Mouse (Mus musculus) stomach, embryonic 16.5 days (tissue): Measurements from ENCODE around the gene Upb1. TPM values are rescaled to one million over a fixed set of nuclear protein-coding genes. Genes with fewer than 3 reads are reported as not detected.
"Not testable (repeated sequence)": the region's sequence is repeated elsewhere in the genome, so short reads cannot be mapped to it uniquely, and the experiment has no call there.

Source experiments
- ATAC-seq: fragments of 200-750 bp; cut with Nextera tagmentation; 2 replicates; pipeline ENCODE4 v1.8.0; 2017; ENCODE audit warnings: moderate number of reproducible peaks, moderate TSS enrichment; ENCODE audit not compliant: insufficient read depth, low FRiP score
- H3K27ac ChIP-seq: fragments of 300-500 bp; sonication (generic); 2 replicates; pipeline ENCODE4 v1.5.1; 2014; ENCODE audit warnings: low read length
- H3K27me3 ChIP-seq: fragments of 300-500 bp; sonication (generic); 2 replicates; pipeline ENCODE4 v1.6.1; 2014; ENCODE audit warnings: low read length, control low read depth, mixed read lengths; ENCODE audit not compliant: control insufficient read depth, insufficient read depth
- H3K36me3 ChIP-seq: fragments of 300-500 bp; sonication (generic); 2 replicates; pipeline ENCODE4 v1.6.1; 2014; ENCODE audit warnings: low read length; ENCODE audit not compliant: control insufficient read depth, insufficient read depth
- H3K4me1 ChIP-seq: fragments of 300-500 bp; sonication (generic); 2 replicates; pipeline ENCODE4 v1.6.1; 2014; ENCODE audit warnings: low read length, control low read depth, mixed read lengths; ENCODE audit not compliant: control insufficient read depth, insufficient read depth
- H3K4me2 ChIP-seq: fragments of 300-500 bp; sonication (generic); 2 replicates; pipeline ENCODE4 v1.6.1; 2014; ENCODE audit warnings: low read depth, low read length, mixed read lengths
- H3K4me3 ChIP-seq: fragments of 300-500 bp; sonication (generic); replicated peaks from 2 replicates; pipeline ENCODE4 v1.5.1; 2014; ENCODE audit warnings: mild to moderate bottlenecking, low read length
- H3K9ac ChIP-seq: fragments of 300-500 bp; sonication (generic); 2 replicates; pipeline ENCODE4 v1.6.1; 2014; ENCODE audit warnings: low read length
- H3K9me3 ChIP-seq: fragments of 300-500 bp; sonication (generic); replicated peaks from 2 replicates; pipeline ENCODE4 v1.6.1; 2016; ENCODE audit warnings: low read length, control low read depth; ENCODE audit not compliant: control insufficient read depth
- WGBS: fragments of 180-500 bp; shearing (Covaris S2); extraction: QIAGEN DNeasy Blood & Tissue Kit; methylation state at CpG from one replicate; pipeline ENCODE4 v1.1.7; 2014; 5-methylcytosine and 5-hydroxymethylcytosine counted together
- polyA plus RNA-seq: library from polyadenylated mRNA; unstranded; fragments of >200 nt; fragmentation: Nextera tagmentation; extraction: Ambion mirVana; gene quantifications from 2 replicates; pipeline ENCODE4 v1.2.1, GENCODE M21; 2015

Gene Upb1
- polyA plus RNA-seq, 1 experiment from 2014 or later: 4.3 TPM

DNA sequence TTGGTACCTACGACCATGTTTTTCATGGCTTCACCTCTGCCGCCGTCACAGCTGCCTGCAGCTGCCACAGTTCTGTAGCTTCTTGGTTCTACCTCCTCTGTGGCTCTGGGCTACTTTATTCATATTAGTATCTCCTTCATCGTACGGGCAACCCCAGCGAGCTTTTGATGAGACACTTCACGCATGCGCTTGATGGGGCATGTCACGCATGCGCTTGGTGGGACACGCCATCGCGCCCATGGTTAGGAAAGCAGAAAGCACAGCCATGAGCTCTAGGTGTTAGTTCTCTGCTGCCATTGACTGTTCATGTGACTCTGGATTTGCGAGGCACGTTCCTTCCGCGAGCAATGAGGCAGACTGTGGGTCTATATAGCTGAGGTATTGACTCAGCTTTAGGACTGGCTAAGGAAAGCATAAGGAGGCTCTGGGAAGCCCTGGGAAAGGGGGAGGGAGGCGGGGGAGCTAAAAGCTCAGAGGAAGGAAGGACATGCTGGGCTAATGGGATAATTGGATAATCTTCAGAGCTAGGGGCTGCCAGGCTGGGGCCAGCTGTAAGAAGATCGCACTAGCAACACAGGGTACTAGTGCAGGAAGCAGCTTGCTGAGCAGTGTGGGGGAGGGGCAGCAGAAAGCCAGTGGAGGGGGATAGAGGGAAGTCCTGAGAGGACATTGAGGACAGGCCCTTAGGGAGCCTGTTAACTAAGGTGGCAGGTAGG lies 43.4 kb downstream of the Upb1 start:
- H3K36me3 ChIP-seq: no peaks in the 10 kb centered on the region
- no peak overlapping the region for H3K4me3 ChIP-seq
- H3K9me3 ChIP-seq: no peaks in the 10 kb centered on the region
- H3K4me2 ChIP-seq: no peak overlapping the region
- H3K4me1 ChIP-seq: peaks cover 8% of the 10 kb centered on the region; the same call in 1 of the 2 replicates
- H3K27ac ChIP-seq: no peak overlapping the region
- no peak overlapping the region for H3K9ac ChIP-seq
- no peaks in the 10 kb centered on the region for H3K27me3 ChIP-seq
- WGBS: 76% methylated on average over 19 of the region's 19 CpGs
- ATAC-seq: peak; percentile 30; the same call in 1 of the 2 replicates

GRCm38 (mm10) chr10:75445030-75445429 lies 44.1 kb downstream of the Upb1 start:
- Histone ChIP-seq H3K27ac (0 out of 2 replicates have a peak overlapping the region, but pooled peaks have one; percentile 2), H3K27me3 (no peaks in the 10 kb centered on the region), H3K9ac (no peak overlapping the region), H3K4me3 (no peak overlapping the region), H3K4me1 (peaks cover 8% of the 10 kb centered on the region; the same call in 1 of the 2 replicates), H3K9me3 (no peaks in the 10 kb centered on the region), H3K4me2 (no peak overlapping the region), H3K36me3 (no peaks in the 10 kb centered on the region)
- 43% methylated on average over 8 of the region's 8 CpGs for WGBS
- no peak for ATAC-seq

DNA sequence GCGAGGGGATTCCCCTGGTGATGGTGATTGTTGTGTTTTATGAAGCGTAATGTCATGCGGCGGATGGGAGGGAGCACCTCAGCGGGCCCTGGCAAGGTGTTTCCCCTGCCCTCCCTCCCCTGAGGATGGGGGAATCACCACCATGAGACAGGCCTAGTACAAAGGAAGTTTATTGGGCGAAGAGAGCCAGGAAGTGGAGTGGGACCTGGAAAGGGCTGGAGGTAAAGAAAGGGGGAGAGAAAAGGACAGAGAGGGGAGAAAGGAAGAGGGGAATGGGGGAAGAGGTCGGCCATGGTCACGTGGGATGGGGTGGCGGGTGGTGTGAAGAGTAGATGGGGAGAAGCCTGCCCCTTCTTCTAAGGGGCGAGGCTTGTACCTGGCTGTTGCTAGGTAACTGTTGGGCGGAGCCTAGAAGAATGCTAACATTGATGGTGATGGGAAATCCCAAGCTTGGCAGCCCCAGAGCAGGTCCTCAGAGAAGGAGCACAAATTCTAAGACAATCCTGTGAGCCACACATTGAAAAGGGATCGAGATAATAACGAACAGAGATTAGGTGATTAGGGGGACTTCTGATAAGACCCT lies 45.7 kb downstream of the Upb1 start:
- no peak overlapping the region for H3K27ac ChIP-seq
- H3K4me2 ChIP-seq: no peak overlapping the region

DNA sequence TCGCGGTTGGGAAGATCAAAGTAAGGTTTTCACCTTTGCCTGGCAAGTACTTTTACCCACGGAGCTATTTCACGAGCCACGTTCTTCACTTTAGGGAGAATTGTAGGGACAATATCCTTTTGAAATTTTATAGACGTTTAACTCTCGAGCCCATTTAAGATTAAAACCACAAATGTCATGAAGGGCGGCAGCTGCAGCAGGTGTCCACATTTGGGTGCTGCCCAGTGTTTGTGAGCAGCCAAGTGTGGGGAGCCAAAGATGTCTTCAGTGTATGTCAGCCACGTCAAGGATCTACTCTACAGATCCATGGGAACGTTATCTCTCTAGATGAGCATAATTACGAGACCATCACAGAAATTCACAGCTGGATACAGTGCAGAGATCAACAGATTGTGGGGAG lies 46.6 kb downstream of the Upb1 start:
- no peaks in the 10 kb centered on the region for H3K27me3 ChIP-seq
- no peak overlapping the region for H3K9ac ChIP-seq
- no peak overlapping the region for H3K27ac ChIP-seq
- no peaks in the 10 kb centered on the region for H3K36me3 ChIP-seq
- 88% methylated on average over 11 of the region's 11 CpGs for WGBS
- ATAC-seq: no peak
- peaks cover 6% of the 10 kb centered on the region; the same call in 1 of the 2 replicates for H3K4me1 ChIP-seq
- no peak overlapping the region for H3K4me3 ChIP-seq
- no peaks in the 10 kb centered on the region for H3K9me3 ChIP-seq
- no peak overlapping the region for H3K4me2 ChIP-seq

More for the DNA sequence above, 45.7 kb downstream of the Upb1 start:
- H3K9ac ChIP-seq: no peak overlapping the region
- no peak for ATAC-seq
- 65% methylated on average over 13 of the region's 13 CpGs for WGBS
- H3K4me1 ChIP-seq: peaks cover 11% of the 10 kb centered on the region
- H3K4me3 ChIP-seq: no peak overlapping the region
- H3K27me3 ChIP-seq: no peaks in the 10 kb centered on the region
- H3K9me3 ChIP-seq: no peaks in the 10 kb centered on the region
- no peaks in the 10 kb centered on the region for H3K36me3 ChIP-seq

GRCm38 (mm10) chr10:75448806-75449420 lies 48.0 kb downstream of the Upb1 start:
- ATAC-seq: no peak
- H3K27me3 ChIP-seq: no peaks in the 10 kb centered on the region
- H3K9me3 ChIP-seq: no peaks in the 10 kb centered on the region
- no peak overlapping the region for H3K27ac ChIP-seq
- no peak overlapping the region for H3K4me3 ChIP-seq
- H3K36me3 ChIP-seq: no peaks in the 10 kb centered on the region
- H3K4me2 ChIP-seq: no peak overlapping the region
- 76% methylated on average over 6 of the region's 6 CpGs for WGBS
- peaks cover 6% of the 10 kb centered on the region; the same call in 1 of the 2 replicates for H3K4me1 ChIP-seq
- H3K9ac ChIP-seq: no peak overlapping the region

GRCm38 (mm10) chr10:75450331-75450730 lies 49.4 kb downstream of the Upb1 start:
- WGBS: 86% methylated on average over 8 of the region's 8 CpGs
- no peak for ATAC-seq

GRCm38 (mm10) chr10:75451036-75451786 lies 50.3 kb downstream of the Upb1 start:
- H3K9ac ChIP-seq: no peak overlapping the region
- no peak overlapping the region for H3K4me3 ChIP-seq
- peaks cover 4% of the 10 kb centered on the region; the same call in 1 of the 2 replicates for H3K4me1 ChIP-seq
- no peak overlapping the region for H3K4me2 ChIP-seq
- H3K9me3 ChIP-seq: no peaks in the 10 kb centered on the region
- 45% methylated on average over 10 of the region's 10 CpGs for WGBS
- peak; percentile 61; the same call in 1 of the 2 replicates for ATAC-seq
- H3K27ac ChIP-seq: peak overlapping the region; percentile 76
- no peaks in the 10 kb centered on the region for H3K36me3 ChIP-seq
- no peaks in the 10 kb centered on the region for H3K27me3 ChIP-seq

More at GRCm38 (mm10) chr10:75450331-75450730, 49.4 kb downstream of the Upb1 start:
- H3K4me3 ChIP-seq: no peak overlapping the region
- H3K27ac ChIP-seq: 0 out of 2 replicates have a peak overlapping the region, but pooled peaks have one; percentile 76
- H3K9ac ChIP-seq: no peak overlapping the region
- no peaks in the 10 kb centered on the region for H3K9me3 ChIP-seq
- H3K27me3 ChIP-seq: no peaks in the 10 kb centered on the region
- no peaks in the 10 kb centered on the region for H3K36me3 ChIP-seq
- peaks cover 4% of the 10 kb centered on the region; the same call in 1 of the 2 replicates for H3K4me1 ChIP-seq
- no peak overlapping the region for H3K4me2 ChIP-seq

GRCm38 (mm10) chr10:75456061-75456831 lies 55.3 kb downstream of the Upb1 start:
- H3K4me3 ChIP-seq, H3K9me3 ChIP-seq, H3K27ac ChIP-seq, H3K9ac ChIP-seq, H3K4me2 ChIP-seq, H3K36me3 ChIP-seq, H3K4me1 ChIP-seq, H3K27me3 ChIP-seq: not testable (repeated sequence)
- WGBS: 61% methylated on average over 12 of the region's 18 CpGs
- ATAC-seq: peak; percentile 77
